Mouse (Mus musculus) stomach, embryonic 14.5 days (tissue): ENCODE results near the gene Gdf3. TPM values are rescaled to one million over a fixed set of nuclear protein-coding genes. Genes with fewer than 3 reads are reported as not detected.
"Not testable (repeated sequence)": the region's sequence is repeated elsewhere in the genome, so short reads cannot be mapped to it uniquely, and the experiment has no call there.

Source experiments
- ATAC-seq: fragments of 200-750 bp; cut with Nextera tagmentation; 2 replicates; pipeline ENCODE4 v1.8.0; 2017; ENCODE audit warnings: low read depth, moderate TSS enrichment; ENCODE audit not compliant: insufficient number of reproducible peaks, insufficient read depth, low FRiP score
- H3K27ac ChIP-seq: fragments of 300-500 bp; sonication (generic); 2 replicates; pipeline ENCODE4 v1.5.1; 2014; ENCODE audit warnings: mild to moderate bottlenecking, low read length, moderate library complexity, mixed read lengths
- H3K27me3 ChIP-seq: fragments of 300-500 bp; sonication (generic); 2 replicates; pipeline ENCODE4 v1.6.1; 2014; ENCODE audit warnings: low read length, control low read depth, mixed read lengths; ENCODE audit not compliant: control insufficient read depth, insufficient read depth
- H3K36me3 ChIP-seq: fragments of 300-500 bp; sonication (generic); 2 replicates; pipeline ENCODE4 v1.6.1; 2014; ENCODE audit warnings: mild to moderate bottlenecking, control low read depth, low read length, moderate library complexity, mixed read lengths; ENCODE audit not compliant: control insufficient read depth, insufficient read depth
- H3K4me1 ChIP-seq: fragments of 300-500 bp; sonication (generic); 2 replicates; pipeline ENCODE4 v1.6.1; 2014; ENCODE audit warnings: low read length, control low read depth, mixed read lengths; ENCODE audit not compliant: control insufficient read depth, insufficient read depth
- H3K4me2 ChIP-seq: fragments of 300-500 bp; sonication (generic); replicated peaks from 2 replicates; pipeline ENCODE4 v1.6.1; 2014; ENCODE audit warnings: low read depth, low read length, control low read depth
- H3K4me3 ChIP-seq: fragments of 300-500 bp; sonication (generic); 2 replicates; pipeline ENCODE4 v1.5.1; 2014; ENCODE audit warnings: low read depth, low read length, control low read depth
- H3K9ac ChIP-seq: fragments of 300-500 bp; sonication (generic); replicated peaks from 2 replicates; pipeline ENCODE4 v1.6.1; 2014; ENCODE audit warnings: low read depth, mild to moderate bottlenecking, control low read depth, low read length, moderate library complexity, mixed read lengths
- H3K9me3 ChIP-seq: fragments of 300-500 bp; sonication (generic); 2 replicates; pipeline ENCODE4 v1.6.1; 2016; ENCODE audit warnings: low read depth, low read length, control low read depth; ENCODE audit not compliant: control insufficient read depth
- WGBS: fragments of 180-500 bp; shearing (Covaris S2); extraction: QIAGEN DNeasy Blood & Tissue Kit; methylation state at CpG from one replicate; pipeline ENCODE4 v1.1.7; 2014; 5-methylcytosine and 5-hydroxymethylcytosine counted together
- polyA plus RNA-seq: library from polyadenylated mRNA; unstranded; fragments of >200 nt; fragmentation: Nextera tagmentation; extraction: Ambion mirVana; gene quantifications from 2 replicates; pipeline ENCODE4 v1.2.1, GENCODE M21; 2014

Gene Gdf3
- polyA plus RNA-seq, 1 experiment from 2014 or later = not detected

- Histone ChIP-seq H3K36me3 (no peaks in the 10 kb centered on the region), H3K9ac (no peak overlapping the region), H3K27ac (no peak overlapping the region), H3K4me2 (no peak overlapping the region), H3K27me3 (no peaks in the 10 kb centered on the region), H3K4me1 (no peaks in the 10 kb centered on the region), H3K4me3 (no peak overlapping the region), H3K9me3 (no peaks in the 10 kb centered on the region)
- 27% methylated on average over 7 of the region's 7 CpGs for WGBS
- no peak for ATAC-seq
Measured at GRCm38 (mm10) chr6:122595637-122596036, 14.2 kb downstream of the Gdf3 start.

GRCm38 (mm10) chr6:122592905-122593304 lies 17.0 kb downstream of the Gdf3 start:
- ATAC-seq = no peak
- no peaks in the 10 kb centered on the region for H3K36me3 ChIP-seq
- H3K4me3 ChIP-seq = no peak overlapping the region
- no peaks in the 10 kb centered on the region for H3K27me3 ChIP-seq
- H3K9me3 ChIP-seq = no peaks in the 10 kb centered on the region
- no peak overlapping the region for H3K4me2 ChIP-seq
- H3K9ac ChIP-seq = no peak overlapping the region
- no peaks in the 10 kb centered on the region for H3K4me1 ChIP-seq
- 91% methylated on average over 2 of the region's 2 CpGs for WGBS
- H3K27ac ChIP-seq = no peak overlapping the region

- WGBS = 77% methylated on average over 13 of the region's 13 CpGs
- no peak for ATAC-seq
- Histone ChIP-seq H3K36me3 (no peaks in the 10 kb centered on the region), H3K27ac (no peak overlapping the region), H3K4me2 (no peak overlapping the region), H3K9ac (no peak overlapping the region), H3K27me3 (no peaks in the 10 kb centered on the region), H3K4me1 (no peaks in the 10 kb centered on the region), H3K9me3 (no peaks in the 10 kb centered on the region), H3K4me3 (no peak overlapping the region)
Measured at GRCm38 (mm10) chr6:122591027-122591758, 18.7 kb downstream of the Gdf3 start.

GRCm38 (mm10) chr6:122579086-122579485 lies 30.8 kb downstream of the Gdf3 start:
- no peak for ATAC-seq
- Histone ChIP-seq H3K36me3 (no peaks in the 10 kb centered on the region), H3K9ac (no peak overlapping the region), H3K27me3 (no peaks in the 10 kb centered on the region), H3K27ac (no peak overlapping the region), H3K9me3 (no peaks in the 10 kb centered on the region), H3K4me3 (no peak overlapping the region), H3K4me1 (no peaks in the 10 kb centered on the region), H3K4me2 (no peak overlapping the region)
- WGBS = 88% methylated on average over 1 of the region's 1 CpGs

- ATAC-seq = no peak
- Histone ChIP-seq H3K36me3 (no peaks in the 10 kb centered on the region), H3K9me3 (no peaks in the 10 kb centered on the region)
Measured at GRCm38 (mm10) chr6:122577030-122577429, 32.9 kb downstream of the Gdf3 start.

GRCm38 (mm10) chr6:122575037-122575436 lies 34.9 kb downstream of the Gdf3 start:
- not testable (repeated sequence) for H3K36me3 ChIP-seq, H3K9ac ChIP-seq, H3K27ac ChIP-seq, ATAC-seq, H3K27me3 ChIP-seq, H3K9me3 ChIP-seq, H3K4me3 ChIP-seq, H3K4me2 ChIP-seq, H3K4me1 ChIP-seq
- 85% methylated on average over 1 of the region's 1 CpGs for WGBS

More at GRCm38 (mm10) chr6:122577030-122577429, 32.9 kb downstream of the Gdf3 start:
- Histone ChIP-seq H3K27ac (no peak overlapping the region), H3K9ac (no peak overlapping the region), H3K27me3 (no peaks in the 10 kb centered on the region), H3K4me2 (no peak overlapping the region), H3K4me3 (no peak overlapping the region), H3K4me1 (no peaks in the 10 kb centered on the region)
- WGBS = 88% methylated on average over 3 of the region's 3 CpGs

- Histone ChIP-seq H3K27ac (no peak overlapping the region), H3K27me3 (no peaks in the 10 kb centered on the region), H3K4me3 (no peak overlapping the region), H3K4me1 (no peaks in the 10 kb centered on the region), H3K36me3 (no peaks in the 10 kb centered on the region), H3K9ac (no peak overlapping the region), H3K4me2 (no peak overlapping the region), H3K9me3 (no peaks in the 10 kb centered on the region)
- 72% methylated on average over 3 of the region's 3 CpGs for WGBS
- ATAC-seq = no peak
Measured at GRCm38 (mm10) chr6:122571617-122571959, 38.3 kb downstream of the Gdf3 start.

- 47% methylated on average over 8 of the region's 8 CpGs for WGBS
- no peaks in the 10 kb centered on the region for H3K4me1 ChIP-seq
- H3K4me3 ChIP-seq = no peak overlapping the region
- ATAC-seq = no peak
- no peaks in the 10 kb centered on the region for H3K36me3 ChIP-seq
- no peak overlapping the region for H3K9ac ChIP-seq
- H3K4me2 ChIP-seq = no peak overlapping the region
- H3K27ac ChIP-seq = no peak overlapping the region
- H3K27me3 ChIP-seq = no peaks in the 10 kb centered on the region
- no peaks in the 10 kb centered on the region for H3K9me3 ChIP-seq
Measured at GRCm38 (mm10) chr6:122570695-122571616, 38.9 kb downstream of the Gdf3 start.
